Mouse (Mus musculus) forebrain, embryonic 14.5 days (tissue): ENCODE measurements around the gene Rgs7. TPM values are rescaled to one million over a fixed set of nuclear protein-coding genes. Genes with fewer than 3 reads are reported as not detected.
A peak's percentile ranks its signal among the peaks of the same experiment; 100 is the strongest.

ENCODE experiments used
- ATAC-seq: fragments of 200-750 bp; cut with Nextera tagmentation; 2 replicates; pipeline ENCODE4 v1.8.0; 2017; ENCODE audit warnings: mild to moderate bottlenecking, moderate library complexity
- DNase-seq: peaks from one replicate; pipeline ENCODE4 v3.0.0-alpha.2; 2015; ENCODE audit warnings: low spot score
- H3K27ac ChIP-seq: fragments of 300-500 bp; sonication (generic); 2 replicates; pipeline ENCODE4 v1.5.1; 2014; ENCODE audit warnings: low read depth, mild to moderate bottlenecking, control low read depth, low read length, moderate library complexity
- H3K27me3 ChIP-seq: fragments of 300-500 bp; sonication (generic); replicated peaks from 2 replicates; pipeline ENCODE4 v1.6.1; 2014; ENCODE audit warnings: low read length, control low read depth, mixed read lengths; ENCODE audit not compliant: control insufficient read depth, insufficient read depth
- H3K36me3 ChIP-seq: fragments of 300-500 bp; sonication (generic); 2 replicates; pipeline ENCODE4 v1.6.1; 2014; ENCODE audit warnings: low read length, control low read depth; ENCODE audit not compliant: control insufficient read depth, insufficient read depth
- H3K4me1 ChIP-seq: fragments of 300-500 bp; sonication (generic); 2 replicates; pipeline ENCODE4 v1.6.1; 2014; ENCODE audit warnings: antibody characterized with exemption, low read length, control low read depth; ENCODE audit not compliant: control insufficient read depth, insufficient read depth
- H3K4me2 ChIP-seq: fragments of 300-500 bp; sonication (generic); 2 replicates; pipeline ENCODE4 v1.6.1; 2014; ENCODE audit warnings: mild to moderate bottlenecking, control low read depth, low read length
- H3K4me3 ChIP-seq: fragments of 300-500 bp; sonication (generic); 2 replicates; pipeline ENCODE4 v1.5.1; 2014; ENCODE audit warnings: low read depth, low read length, control low read depth
- H3K9ac ChIP-seq: fragments of 300-500 bp; sonication (generic); 2 replicates; pipeline ENCODE4 v1.6.1; 2014; ENCODE audit warnings: mild to moderate bottlenecking, low read length, control low read depth, moderate library complexity
- H3K9me3 ChIP-seq: fragments of 300-500 bp; sonication (generic); replicated peaks from 2 replicates; pipeline ENCODE4 v1.6.1; 2016; ENCODE audit warnings: low read length, control low read depth, mixed read lengths; ENCODE audit not compliant: control insufficient read depth
- WGBS: fragments of 180-500 bp; shearing (Covaris S2); extraction: QIAGEN DNeasy Blood & Tissue Kit; methylation state at CpG from one replicate; pipeline ENCODE4 v1.1.7; 2014; 5-methylcytosine and 5-hydroxymethylcytosine counted together
- polyA plus RNA-seq: library from polyadenylated mRNA; unstranded; fragments of >200 nt; fragmentation: Nextera tagmentation; extraction: Ambion mirVana; gene quantifications from 2 replicates; pipeline ENCODE4 v1.2.1, GENCODE M21; 2014

Rgs7 gene
- polyA plus RNA-seq, 1 experiment from 2014 or later, result 19.1 TPM

- 9% methylated on average over 3 of the region's 3 CpGs for WGBS
- ATAC-seq, result no peak
- Histone ChIP-seq H3K4me1 (no peaks in the 10 kb centered on the region; the same call in 1 of the 2 replicates), H3K4me3 (no peak overlapping the region), H3K36me3 (no peaks in the 10 kb centered on the region), H3K9ac (no peak overlapping the region), H3K27me3 (no peaks in the 10 kb centered on the region), H3K27ac (no peak overlapping the region), H3K9me3 (no peaks in the 10 kb centered on the region), H3K4me2 (no peak overlapping the region)
- no peak for DNase-seq
These were observed 81.9 kb downstream of the Rgs7 start for GRCm38 (mm10) chr1:175410399-175410798.

DNA sequence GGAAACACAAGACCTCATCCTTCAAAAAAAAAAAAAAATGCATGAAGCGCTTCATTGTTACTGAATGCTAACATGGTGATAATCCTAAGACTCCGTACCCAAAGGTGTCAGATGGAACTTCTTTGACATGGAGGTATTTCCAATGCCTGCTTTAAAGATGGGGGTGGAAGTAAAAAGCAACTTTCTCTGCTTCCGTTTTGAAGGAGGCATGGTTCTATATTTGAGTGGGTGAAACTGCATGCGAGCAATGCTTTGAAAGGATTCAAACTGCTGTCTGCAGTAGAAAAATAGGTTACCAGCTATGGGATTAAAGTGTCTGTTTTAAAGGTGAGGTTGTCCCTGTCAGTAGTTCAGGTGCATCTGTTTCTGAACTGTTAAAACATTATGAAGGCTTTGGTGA, 100.4 kb downstream of the Rgs7 start:
- no peak for DNase-seq
- WGBS, result 84% methylated on average over 4 of the region's 4 CpGs
- Histone ChIP-seq H3K27ac (no peak overlapping the region), H3K4me2 (no peak overlapping the region), H3K9ac (no peak overlapping the region), H3K4me3 (no peak overlapping the region), H3K4me1 (no peaks in the 10 kb centered on the region), H3K36me3 (no peaks in the 10 kb centered on the region), H3K9me3 (no peaks in the 10 kb centered on the region), H3K27me3 (no peaks in the 10 kb centered on the region)
- no peak for ATAC-seq

- no peak overlapping the region for H3K27ac ChIP-seq
- H3K9me3 ChIP-seq, result no peaks in the 10 kb centered on the region
These were observed 103.0 kb downstream of the Rgs7 start for GRCm38 (mm10) chr1:175389250-175389649.

GRCm38 (mm10) chr1:175385581-175386235, 106.6 kb downstream of the Rgs7 start:
- H3K9ac ChIP-seq, result no peak overlapping the region
- no peak overlapping the region for H3K4me3 ChIP-seq
- no peak overlapping the region for H3K4me2 ChIP-seq
- peak; percentile 93 for ATAC-seq
- WGBS, result 6% methylated on average over 3 of the region's 3 CpGs
- no peaks in the 10 kb centered on the region for H3K9me3 ChIP-seq
- no peaks in the 10 kb centered on the region for H3K36me3 ChIP-seq
- DNase-seq, result peak; percentile 73
- no peaks in the 10 kb centered on the region for H3K27me3 ChIP-seq
- no peak overlapping the region for H3K27ac ChIP-seq
- H3K4me1 ChIP-seq, result peaks cover 8% of the 10 kb centered on the region

More at GRCm38 (mm10) chr1:175389250-175389649, 103.0 kb downstream of the Rgs7 start:
- no peaks in the 10 kb centered on the region for H3K36me3 ChIP-seq
- H3K4me3 ChIP-seq, result no peak overlapping the region
- peaks cover 8% of the 10 kb centered on the region for H3K4me1 ChIP-seq
- no peak for DNase-seq
- no peak overlapping the region for H3K4me2 ChIP-seq
- no peak overlapping the region for H3K9ac ChIP-seq
- H3K27me3 ChIP-seq, result no peaks in the 10 kb centered on the region
- WGBS, result 79% methylated on average over 5 of the region's 5 CpGs
- ATAC-seq, result no peak

DNA sequence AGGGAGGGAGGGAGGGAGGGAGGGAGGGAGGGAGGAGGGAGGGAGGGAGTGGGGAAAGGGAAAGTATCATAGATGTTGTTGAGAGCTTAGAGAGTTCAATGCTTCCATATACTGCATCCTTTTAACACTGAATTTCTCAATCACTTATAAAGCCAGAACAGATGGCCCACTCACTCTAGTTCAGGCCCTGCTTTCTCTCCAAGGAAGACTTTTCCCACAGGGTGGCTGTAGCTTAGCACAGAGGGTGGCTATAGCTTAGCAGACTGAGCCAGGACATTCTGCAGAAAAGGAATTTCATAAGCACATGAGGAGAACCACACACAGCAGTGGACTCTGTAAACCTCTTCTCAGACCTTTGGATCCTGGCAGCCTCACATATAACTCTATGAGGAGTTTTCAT, 119.7 kb downstream of the Rgs7 start:
- Histone ChIP-seq H3K36me3 (no peaks in the 10 kb centered on the region), H3K9me3 (no peaks in the 10 kb centered on the region), H3K4me2 (no peak overlapping the region), H3K27ac (no peak overlapping the region), H3K9ac (no peak overlapping the region), H3K4me1 (no peaks in the 10 kb centered on the region), H3K27me3 (no peaks in the 10 kb centered on the region), H3K4me3 (no peak overlapping the region)
- no peak for ATAC-seq
- DNase-seq, result no peak

DNA sequence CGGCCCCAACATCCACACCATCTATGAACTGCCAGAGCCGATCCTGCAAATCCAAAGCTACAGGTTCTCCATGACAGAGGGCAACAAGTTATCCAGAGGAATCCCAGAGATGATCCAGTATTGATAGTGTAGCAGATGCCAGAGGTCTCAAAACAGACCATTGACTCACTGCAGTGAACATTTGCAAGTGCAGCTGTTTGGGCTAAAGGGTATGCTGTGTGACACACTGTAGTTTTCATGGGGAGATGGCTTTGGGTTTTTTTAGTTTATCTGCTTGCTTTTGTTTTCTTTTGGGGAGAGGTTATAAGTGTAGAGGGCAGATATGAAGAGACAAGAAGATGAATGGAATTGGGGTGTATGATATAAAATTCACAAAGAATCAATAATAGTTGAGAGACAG, 124.2 kb downstream of the Rgs7 start:
- Histone ChIP-seq H3K4me2 (no peak overlapping the region), H3K36me3 (no peaks in the 10 kb centered on the region), H3K27me3 (no peaks in the 10 kb centered on the region), H3K27ac (no peak overlapping the region), H3K4me3 (no peak overlapping the region), H3K9me3 (no peaks in the 10 kb centered on the region), H3K4me1 (no peaks in the 10 kb centered on the region), H3K9ac (no peak overlapping the region)
- WGBS, result 91% methylated on average over 2 of the region's 2 CpGs
- no peak for ATAC-seq
- DNase-seq, result no peak

- no peak overlapping the region for H3K4me3 ChIP-seq
- no peak for DNase-seq
- H3K9ac ChIP-seq, result no peak overlapping the region
- H3K36me3 ChIP-seq, result no peaks in the 10 kb centered on the region
- no peaks in the 10 kb centered on the region for H3K9me3 ChIP-seq
- WGBS, result 87% methylated on average over 3 of the region's 3 CpGs
- no peaks in the 10 kb centered on the region for H3K27me3 ChIP-seq
- H3K27ac ChIP-seq, result no peak overlapping the region
- H3K4me1 ChIP-seq, result no peaks in the 10 kb centered on the region
- no peak overlapping the region for H3K4me2 ChIP-seq
- ATAC-seq, result no peak
These were observed 128.7 kb downstream of the Rgs7 start for GRCm38 (mm10) chr1:175363606-175364005.

GRCm38 (mm10) chr1:175359411-175360366, 132.6 kb downstream of the Rgs7 start:
- 0 out of 2 replicates have a peak, but pooled peaks have one; percentile 20 for ATAC-seq
- 36% methylated on average over 7 of the region's 7 CpGs for WGBS

GRCm38 (mm10) chr1:175352921-175353320, 139.4 kb downstream of the Rgs7 start:
- no peak for DNase-seq
- Histone ChIP-seq H3K9ac (no peak overlapping the region), H3K27me3 (no peaks in the 10 kb centered on the region), H3K4me3 (no peak overlapping the region), H3K4me2 (no peak overlapping the region), H3K36me3 (no peaks in the 10 kb centered on the region), H3K9me3 (no peaks in the 10 kb centered on the region), H3K27ac (no peak overlapping the region), H3K4me1 (no peaks in the 10 kb centered on the region)
- WGBS, result 83% methylated on average over 4 of the region's 4 CpGs
- no peak for ATAC-seq

More at GRCm38 (mm10) chr1:175359411-175360366, 132.6 kb downstream of the Rgs7 start:
- Histone ChIP-seq H3K9me3 (no peaks in the 10 kb centered on the region), H3K36me3 (no peaks in the 10 kb centered on the region), H3K9ac (no peak overlapping the region), H3K4me3 (no peak overlapping the region), H3K27ac (no peak overlapping the region), H3K27me3 (no peaks in the 10 kb centered on the region), H3K4me2 (no peak overlapping the region), H3K4me1 (no peaks in the 10 kb centered on the region)
- DNase-seq, result peak; percentile 21
